Mouse (Mus musculus): ENCODE results near the gene Tvp23a. TPM values are rescaled to one million over a fixed set of nuclear protein-coding genes. Genes with fewer than 3 reads are reported as not detected.

Tvp23a gene
- polyA plus RNA-seq, 1 experiment from 2014 or later, result 38.9 TPM

- ATAC-seq, result peak; percentile 80
- Histone ChIP-seq H3K9ac (ENCODE audit: low read length) (peak overlapping the region; percentile 72), H3K9me3 (replicated peaks; ENCODE audit: control insufficient read depth, low read length) (no peaks in the 10 kb centered on the region), H3K4me2 (ENCODE audit: low read length) (peak overlapping the region; percentile 83), H3K4me3 (ENCODE audit: low read depth, low read length) (peak overlapping the region; percentile 57), H3K27me3 (replicated peaks; ENCODE audit: control insufficient read depth, insufficient read depth, low read length) (no peaks in the 10 kb centered on the region), H3K27ac (ENCODE audit: low read depth, low read length) (peak overlapping the region; percentile 83), H3K36me3 (ENCODE audit: control insufficient read depth, insufficient read depth, low read length) (no peaks in the 10 kb centered on the region), H3K4me1 (ENCODE audit: control insufficient read depth, insufficient read depth, low read length) (peaks cover 16% of the 10 kb centered on the region)
- peak; percentile 25 for DNase-seq (ENCODE audit: low spot score)
- 10% methylated on average over 13 of the region's 13 CpGs for WGBS
Observed at GRCm38 (mm10) chr16:10446573-10447263, 444 bp downstream of the Tvp23a start.

- Histone ChIP-seq H3K27ac (ENCODE audit: low read depth, low read length) (no peak overlapping the region), H3K27me3 (replicated peaks; ENCODE audit: control insufficient read depth, insufficient read depth, low read length) (no peaks in the 10 kb centered on the region), H3K4me1 (ENCODE audit: control insufficient read depth, insufficient read depth, low read length) (peaks cover 16% of the 10 kb centered on the region), H3K36me3 (ENCODE audit: control insufficient read depth, insufficient read depth, low read length) (no peaks in the 10 kb centered on the region), H3K9me3 (replicated peaks; ENCODE audit: control insufficient read depth, low read length) (no peaks in the 10 kb centered on the region), H3K4me3 (ENCODE audit: low read depth, low read length) (no peak overlapping the region), H3K9ac (ENCODE audit: low read length) (no peak overlapping the region), H3K4me2 (ENCODE audit: low read length) (no peak overlapping the region)
- DNase-seq (ENCODE audit: low spot score), result no peak
- ATAC-seq, result no peak
Observed at GRCm38 (mm10) chr16:10443723-10444122, 3.4 kb downstream of the Tvp23a start.

- Histone ChIP-seq H3K4me1 (ENCODE audit: control insufficient read depth, insufficient read depth, low read length) (peaks cover 16% of the 10 kb centered on the region), H3K9ac (ENCODE audit: low read length) (no peak overlapping the region), H3K9me3 (replicated peaks; ENCODE audit: control insufficient read depth, low read length) (no peaks in the 10 kb centered on the region), H3K27me3 (replicated peaks; ENCODE audit: control insufficient read depth, insufficient read depth, low read length) (no peaks in the 10 kb centered on the region), H3K4me3 (ENCODE audit: low read depth, low read length) (no peak overlapping the region), H3K27ac (ENCODE audit: low read depth, low read length) (no peak overlapping the region), H3K4me2 (ENCODE audit: low read length) (no peak overlapping the region), H3K36me3 (ENCODE audit: control insufficient read depth, insufficient read depth, low read length) (no peaks in the 10 kb centered on the region)
- DNase-seq (ENCODE audit: low spot score), result no peak
- WGBS, result 88% methylated on average over 4 of the region's 4 CpGs
- no peak for ATAC-seq
Observed at GRCm38 (mm10) chr16:10441761-10442160, 5.4 kb downstream of the Tvp23a start.

- H3K27ac ChIP-seq (ENCODE audit: low read depth, low read length), result no peak overlapping the region
- DNase-seq (ENCODE audit: low spot score), result no peak
- WGBS, result 87% methylated on average over 6 of the region's 6 CpGs
Observed at GRCm38 (mm10) chr16:10441328-10441727, 5.8 kb downstream of the Tvp23a start.

GRCm38 (mm10) chr16:10438055-10438454 is 9.1 kb downstream of the Tvp23a start:
- Histone ChIP-seq H3K27ac (ENCODE audit: low read depth, low read length) (no peak overlapping the region), H3K4me1 (ENCODE audit: control insufficient read depth, insufficient read depth, low read length) (no peaks in the 10 kb centered on the region; the same call in 1 of the 2 replicates), H3K4me2 (ENCODE audit: low read length) (no peak overlapping the region), H3K36me3 (ENCODE audit: control insufficient read depth, insufficient read depth, low read length) (no peaks in the 10 kb centered on the region; the same call in 1 of the 2 replicates), H3K9ac (ENCODE audit: low read length) (no peak overlapping the region), H3K4me3 (ENCODE audit: low read depth, low read length) (no peak overlapping the region), H3K27me3 (replicated peaks; ENCODE audit: control insufficient read depth, insufficient read depth, low read length) (no peaks in the 10 kb centered on the region), H3K9me3 (replicated peaks; ENCODE audit: control insufficient read depth, low read length) (no peaks in the 10 kb centered on the region)
- 82% methylated on average over 5 of the region's 5 CpGs for WGBS
- DNase-seq (ENCODE audit: low spot score) (no peak), ATAC-seq (no peak)

More at GRCm38 (mm10) chr16:10441328-10441727, 5.8 kb downstream of the Tvp23a start:
- H3K4me2 ChIP-seq (ENCODE audit: low read length), result no peak overlapping the region
- no peaks in the 10 kb centered on the region for H3K27me3 ChIP-seq (replicated peaks; ENCODE audit: control insufficient read depth, insufficient read depth, low read length)
- no peaks in the 10 kb centered on the region for H3K9me3 ChIP-seq (replicated peaks; ENCODE audit: control insufficient read depth, low read length)
- no peaks in the 10 kb centered on the region for H3K36me3 ChIP-seq (ENCODE audit: control insufficient read depth, insufficient read depth, low read length)
- no peak for ATAC-seq
- H3K4me3 ChIP-seq (ENCODE audit: low read depth, low read length), result no peak overlapping the region
- H3K4me1 ChIP-seq (ENCODE audit: control insufficient read depth, insufficient read depth, low read length), result peaks cover 15% of the 10 kb centered on the region
- no peak overlapping the region for H3K9ac ChIP-seq (ENCODE audit: low read length)

- WGBS, result 91% methylated on average over 6 of the region's 6 CpGs
- H3K27ac ChIP-seq (ENCODE audit: low read depth, low read length), result no peak overlapping the region
- H3K9ac ChIP-seq (ENCODE audit: low read length), result no peak overlapping the region
- no peak overlapping the region for H3K4me3 ChIP-seq (ENCODE audit: low read depth, low read length)
- DNase-seq (ENCODE audit: low spot score), result no peak
- H3K9me3 ChIP-seq (replicated peaks; ENCODE audit: control insufficient read depth, low read length), result no peaks in the 10 kb centered on the region
- H3K4me1 ChIP-seq (ENCODE audit: control insufficient read depth, insufficient read depth, low read length), result no peaks in the 10 kb centered on the region
- peaks cover 5% of the 10 kb centered on the region for H3K36me3 ChIP-seq (ENCODE audit: control insufficient read depth, insufficient read depth, low read length)
- H3K4me2 ChIP-seq (ENCODE audit: low read length), result no peak overlapping the region
- H3K27me3 ChIP-seq (replicated peaks; ENCODE audit: control insufficient read depth, insufficient read depth, low read length), result no peaks in the 10 kb centered on the region
- no peak for ATAC-seq
Observed at GRCm38 (mm10) chr16:10436166-10436565, 11.0 kb downstream of the Tvp23a start.

- no peak overlapping the region for H3K9ac ChIP-seq (ENCODE audit: low read length)
- no peak for DNase-seq (ENCODE audit: low spot score)
- ATAC-seq, result no peak
Observed at GRCm38 (mm10) chr16:10433344-10433743, 13.8 kb downstream of the Tvp23a start.

GRCm38 (mm10) chr16:10432387-10432786 is 14.8 kb downstream of the Tvp23a start:
- 90% methylated on average over 4 of the region's 4 CpGs for WGBS
- DNase-seq (ENCODE audit: low spot score) (no peak), ATAC-seq (no peak)
- no peaks in the 10 kb centered on the region for H3K9me3 ChIP-seq (replicated peaks; ENCODE audit: control insufficient read depth, low read length)
- no peaks in the 10 kb centered on the region for H3K27me3 ChIP-seq (replicated peaks; ENCODE audit: control insufficient read depth, insufficient read depth, low read length)
- no peak overlapping the region for H3K9ac ChIP-seq (ENCODE audit: low read length)
- H3K36me3 ChIP-seq (ENCODE audit: control insufficient read depth, insufficient read depth, low read length), result peaks cover 7% of the 10 kb centered on the region
- no peak overlapping the region for H3K4me3 ChIP-seq (ENCODE audit: low read depth, low read length)
- no peak overlapping the region for H3K27ac ChIP-seq (ENCODE audit: low read depth, low read length)
- H3K4me1 ChIP-seq (ENCODE audit: control insufficient read depth, insufficient read depth, low read length), result no peaks in the 10 kb centered on the region
- H3K4me2 ChIP-seq (ENCODE audit: low read length), result no peak overlapping the region

More at GRCm38 (mm10) chr16:10433344-10433743, 13.8 kb downstream of the Tvp23a start:
- H3K4me3 ChIP-seq (ENCODE audit: low read depth, low read length), result no peak overlapping the region
- WGBS, result 88% methylated on average over 5 of the region's 5 CpGs
- no peak overlapping the region for H3K27ac ChIP-seq (ENCODE audit: low read depth, low read length)
- H3K27me3 ChIP-seq (replicated peaks; ENCODE audit: control insufficient read depth, insufficient read depth, low read length), result no peaks in the 10 kb centered on the region
- H3K9me3 ChIP-seq (replicated peaks; ENCODE audit: control insufficient read depth, low read length), result no peaks in the 10 kb centered on the region
- H3K4me1 ChIP-seq (ENCODE audit: control insufficient read depth, insufficient read depth, low read length), result no peaks in the 10 kb centered on the region
- H3K4me2 ChIP-seq (ENCODE audit: low read length), result no peak overlapping the region
- peaks cover 7% of the 10 kb centered on the region for H3K36me3 ChIP-seq (ENCODE audit: control insufficient read depth, insufficient read depth, low read length)

GRCm38 (mm10) chr16:10431911-10432310 is 15.3 kb downstream of the Tvp23a start:
- 73% methylated on average over 1 of the region's 1 CpGs for WGBS
- no peak for DNase-seq (ENCODE audit: low spot score)
- H3K4me3 ChIP-seq (ENCODE audit: low read depth, low read length), result no peak overlapping the region

More at GRCm38 (mm10) chr16:10431911-10432310, 15.3 kb downstream of the Tvp23a start:
- H3K36me3 ChIP-seq (ENCODE audit: control insufficient read depth, insufficient read depth, low read length), result peaks cover 11% of the 10 kb centered on the region
- H3K27ac ChIP-seq (ENCODE audit: low read depth, low read length), result no peak overlapping the region
- no peaks in the 10 kb centered on the region for H3K9me3 ChIP-seq (replicated peaks; ENCODE audit: control insufficient read depth, low read length)
- no peak for ATAC-seq
- no peaks in the 10 kb centered on the region for H3K27me3 ChIP-seq (replicated peaks; ENCODE audit: control insufficient read depth, insufficient read depth, low read length)
- H3K4me1 ChIP-seq (ENCODE audit: control insufficient read depth, insufficient read depth, low read length), result no peaks in the 10 kb centered on the region
- no peak overlapping the region for H3K4me2 ChIP-seq (ENCODE audit: low read length)
- no peak overlapping the region for H3K9ac ChIP-seq (ENCODE audit: low read length)

Data from forebrain, embryonic 14.5 days (tissue).